Mouse (Mus musculus): ENCODE measurements at regions not wholly inside any gene's neighbourhood (a gene's known extent, or its start where the extent isn't known, plus 50 kb on each side); places are given as distances from the start of the nearest gene placed in this dataset.

DNA sequence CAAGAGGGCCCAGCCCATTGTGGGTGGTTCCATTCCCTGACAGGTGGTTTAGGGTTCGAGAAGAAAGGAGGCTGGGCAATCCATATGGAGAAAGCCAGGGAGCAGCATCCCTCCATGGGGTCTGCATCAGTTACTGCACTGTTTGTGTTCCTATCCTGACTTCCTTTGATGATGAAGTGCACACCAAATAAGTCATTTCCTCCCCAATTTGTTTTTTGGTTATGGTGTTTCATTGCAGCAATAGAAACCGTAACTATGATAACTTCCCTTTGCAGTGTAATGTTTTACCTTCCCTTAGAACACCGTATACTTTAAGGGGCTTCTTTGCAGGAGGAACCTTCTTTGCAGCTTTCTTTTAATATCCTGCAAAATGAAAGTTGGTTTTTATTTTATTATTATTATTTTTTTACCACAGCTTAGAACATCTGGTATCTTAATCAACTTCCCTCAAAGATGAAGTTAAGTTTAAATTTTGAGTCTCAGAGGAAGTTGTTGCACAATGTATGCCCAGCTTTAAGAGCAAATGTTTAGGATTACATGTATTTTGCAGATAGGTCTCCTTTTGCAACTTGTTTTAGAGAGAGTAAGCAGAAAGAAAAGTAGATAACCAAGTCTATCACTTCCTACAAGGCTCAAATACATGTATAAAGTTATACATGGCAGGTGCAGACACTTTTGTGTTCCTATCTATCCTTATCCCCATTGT, 1059.1 kb downstream of the Diaph2 start:
- no peak for DNase-seq (ENCODE audit: inconsistent ontology term)

DNA sequence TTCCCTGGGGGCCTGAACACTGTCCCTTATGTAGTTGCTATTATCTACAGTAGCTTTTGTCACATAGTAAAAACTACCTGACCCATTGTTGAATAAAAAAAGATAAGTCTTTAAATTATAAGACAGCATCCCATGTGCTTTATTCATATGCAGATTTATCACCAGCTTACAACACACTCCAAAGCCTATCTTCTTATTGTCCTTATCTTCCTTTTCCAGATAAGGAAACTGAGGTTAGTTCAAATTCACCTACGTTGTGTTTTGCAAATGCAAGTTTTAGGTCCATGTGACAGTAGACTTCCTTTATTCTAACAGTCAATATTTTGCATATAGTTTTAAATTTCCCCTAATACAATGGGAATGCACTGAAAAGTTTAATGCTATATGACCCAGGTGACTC, 1069.4 kb downstream of the Diaph2 start:
- DNase-seq (ENCODE audit: inconsistent ontology term) = no peak

DNA sequence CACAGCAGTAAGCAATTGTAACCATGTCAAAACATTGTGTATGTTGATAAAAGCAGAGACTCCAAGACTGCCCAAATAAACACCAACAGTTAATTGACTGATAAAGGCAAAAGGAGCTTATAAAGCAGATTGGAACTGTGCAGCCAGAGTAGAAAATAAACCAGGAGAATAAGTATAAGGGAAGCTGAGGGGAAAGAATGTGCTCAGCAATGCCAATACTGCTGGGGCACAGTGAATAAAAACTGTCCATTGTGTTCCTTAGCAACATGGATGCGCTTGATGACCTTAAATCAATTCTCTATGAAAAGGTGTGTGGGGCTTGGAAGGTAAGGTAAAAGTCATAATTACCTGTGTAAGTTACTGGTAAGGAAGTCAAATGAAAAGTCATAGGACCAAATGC, 1070.2 kb downstream of the Diaph2 start:
- peak; percentile 12 for DNase-seq (ENCODE audit: inconsistent ontology term)

DNA sequence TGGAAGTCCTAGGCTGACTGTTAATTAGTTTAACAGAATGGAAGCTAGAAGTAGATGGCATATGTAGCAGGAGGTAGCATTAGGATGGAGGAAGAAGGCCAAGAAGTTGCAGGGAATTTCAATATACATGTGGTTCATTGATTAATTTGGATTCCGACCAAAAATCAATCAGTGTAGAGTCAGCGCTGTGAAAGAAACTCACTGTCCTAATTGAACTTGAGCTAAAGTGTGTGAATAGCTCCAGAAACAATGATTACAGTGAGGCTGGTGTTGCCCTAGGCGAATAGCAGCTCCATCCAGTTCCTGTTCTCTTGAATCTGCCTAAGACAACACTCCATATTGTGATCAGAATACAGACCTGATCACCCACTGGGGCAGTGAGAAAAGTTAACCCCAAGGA, 1070.6 kb downstream of the Diaph2 start:
- DNase-seq (ENCODE audit: inconsistent ontology term) = peak; percentile 68

- no peak for DNase-seq (ENCODE audit: inconsistent ontology term)
These were observed 1074.4 kb downstream of the Diaph2 start for GRCm38 (mm10) chrX:130823943-130824342.

DNA sequence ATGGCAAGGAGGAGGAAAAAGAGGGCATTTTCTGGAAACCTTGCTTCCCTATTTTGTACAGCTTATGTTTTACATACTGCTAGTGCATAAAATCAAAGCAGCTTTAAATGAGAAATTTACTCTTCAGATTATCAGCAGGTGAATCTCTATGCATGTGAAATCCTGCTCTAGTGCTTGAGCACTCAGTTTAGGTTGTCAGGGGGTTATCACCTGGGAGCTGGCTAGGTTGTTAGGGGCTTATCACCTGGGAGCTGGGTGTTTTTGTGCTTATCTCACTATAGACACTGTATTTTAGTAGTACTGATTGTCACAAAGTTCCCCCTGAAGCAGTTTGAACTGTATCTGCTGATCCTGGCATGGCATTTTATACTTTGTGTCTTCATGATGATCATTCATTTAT, 1086.3 kb downstream of the Diaph2 start:
- no peak for DNase-seq (ENCODE audit: inconsistent ontology term)

DNA sequence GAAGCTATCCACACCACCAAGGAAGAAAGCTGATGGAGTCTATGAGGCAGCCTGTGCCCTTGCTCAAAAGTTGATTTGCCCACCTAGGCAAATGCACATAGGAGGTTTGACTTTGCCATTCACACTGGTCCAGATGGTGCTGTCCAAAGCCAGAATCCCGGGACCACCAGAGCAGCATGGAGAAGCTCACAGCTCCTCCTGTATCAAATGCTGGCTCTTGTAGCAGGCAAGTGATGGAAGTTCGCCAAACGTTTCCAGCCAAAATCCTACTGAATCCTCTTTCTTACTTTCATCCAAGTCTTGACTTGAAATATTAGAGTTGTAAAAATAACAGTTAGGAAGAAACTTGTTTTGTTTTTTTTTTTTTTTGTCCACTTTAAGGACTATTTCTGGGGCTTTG, 1093.6 kb downstream of the Diaph2 start:
- DNase-seq (ENCODE audit: inconsistent ontology term) = no peak

- DNase-seq (ENCODE audit: inconsistent ontology term) = no peak
These were observed 1117.0 kb downstream of the Diaph2 start for GRCm38 (mm10) chrX:130866506-130866905.

DNA sequence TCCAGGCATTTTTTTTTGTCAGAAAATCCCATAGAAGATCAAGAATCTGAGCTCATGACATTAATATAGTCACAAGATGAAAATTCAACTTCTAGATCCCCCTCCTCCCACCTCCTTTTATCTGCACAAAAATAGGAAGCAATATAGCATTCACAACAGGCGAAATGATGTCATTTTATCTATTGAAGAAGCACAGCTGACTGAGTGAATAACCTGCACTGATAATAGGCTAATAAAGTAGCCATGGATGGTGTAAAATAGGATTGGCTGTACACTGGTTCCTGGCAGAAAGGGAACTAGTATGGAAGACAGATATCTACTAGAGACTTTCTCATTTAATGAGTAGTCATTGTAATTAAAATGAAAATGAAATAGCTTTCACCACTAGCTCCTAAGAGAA, 1124.6 kb downstream of the Diaph2 start:
- no peak for DNase-seq (ENCODE audit: inconsistent ontology term)

DNA sequence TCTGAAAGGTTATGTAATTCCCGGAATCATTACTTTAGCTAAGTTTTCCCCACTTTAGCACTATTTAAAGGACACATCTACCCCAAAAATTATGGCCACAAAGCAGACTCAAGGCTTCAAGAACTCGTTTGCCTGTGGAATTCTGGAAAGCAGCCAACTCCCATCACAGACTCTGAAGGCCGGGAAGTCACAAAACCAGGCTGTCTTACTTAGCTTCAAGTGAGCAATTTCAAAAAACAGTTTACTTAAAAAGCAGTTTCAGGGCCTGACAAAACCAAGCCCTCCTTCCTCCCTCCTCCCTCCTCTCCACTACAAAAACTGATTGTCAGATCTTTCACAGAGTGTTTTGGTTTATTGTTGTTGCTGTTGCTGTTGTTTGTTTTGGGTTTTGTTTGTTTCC, 1125.7 kb downstream of the Diaph2 start:
- peak; percentile 1 for DNase-seq (ENCODE audit: inconsistent ontology term)

DNA sequence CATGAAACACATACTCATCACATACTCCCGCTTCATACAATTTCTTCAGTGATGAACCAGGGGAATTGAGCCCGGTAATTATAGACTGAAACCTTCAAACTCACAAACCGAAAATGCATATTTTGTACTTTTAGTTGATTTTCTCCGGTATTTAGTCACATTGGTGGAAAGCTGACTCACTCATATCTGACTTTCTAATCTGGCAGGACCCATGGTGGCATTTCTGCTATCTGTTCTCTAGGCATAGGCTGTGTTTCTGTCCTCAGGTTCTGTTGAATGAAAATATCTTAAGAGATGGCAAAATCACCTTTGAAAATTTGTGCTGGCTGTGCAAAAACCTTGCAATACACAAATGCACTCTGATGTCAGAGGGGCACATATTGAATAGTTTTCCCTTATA, 1126.6 kb downstream of the Diaph2 start:
- DNase-seq (ENCODE audit: inconsistent ontology term) = no peak

Data from Muller cell, postnatal 12 days (primary cell).